Mouse (Mus musculus) heart, embryonic 10.5 days (tissue): ENCODE data around the gene Olfm2. TPM values are rescaled to one million over a fixed set of nuclear protein-coding genes. Genes with fewer than 3 reads are reported as not detected.
A peak's percentile ranks its signal among the peaks of the same experiment; 100 is the strongest.
"Not testable (repeated sequence)": the region's sequence is repeated elsewhere in the genome, so short reads cannot be mapped to it uniquely, and the experiment has no call there.

ENCODE experiments used
- DNase-seq: peaks from one replicate; pipeline ENCODE4 v3.0.0-alpha.2; 2017; ENCODE audit warnings: low spot score
- H3K27ac ChIP-seq: fragments of 300-500 bp; sonication (generic); 2 replicates; pipeline ENCODE4 v1.5.1; 2016; ENCODE audit warnings: mild to moderate bottlenecking
- H3K27me3 ChIP-seq: fragments of 300-500 bp; sonication (generic); 2 replicates; pipeline ENCODE4 v1.6.1; 2016; ENCODE audit warnings: mild to moderate bottlenecking; ENCODE audit not compliant: poor library complexity, insufficient read depth, severe bottlenecking
- H3K36me3 ChIP-seq: fragments of 300-500 bp; sonication (generic); 2 replicates; pipeline ENCODE4 v1.6.1; 2016; ENCODE audit warnings: mild to moderate bottlenecking, moderate library complexity
- H3K4me1 ChIP-seq: fragments of 300-500 bp; sonication (generic); 2 replicates; pipeline ENCODE4 v1.6.1; 2016; ENCODE audit warnings: mild to moderate bottlenecking
- H3K4me3 ChIP-seq: fragments of 300-500 bp; sonication (generic); 2 replicates; pipeline ENCODE4 v1.5.1; 2016; ENCODE audit warnings: mild to moderate bottlenecking, moderate library complexity
- H3K9me3 ChIP-seq: fragments of 300-500 bp; sonication (generic); 2 replicates; pipeline ENCODE4 v1.6.1; 2016; ENCODE audit warnings: mild to moderate bottlenecking, moderate library complexity
- WGBS: fragments of 180-500 bp; shearing (Covaris S2); methylation state at CpG from one replicate; pipeline ENCODE4 v1.1.7; 2016; 5-methylcytosine and 5-hydroxymethylcytosine counted together
- polyA plus RNA-seq: library from polyadenylated mRNA; unstranded; fragments of >200 nt; fragmentation: Nextera tagmentation; extraction: Ambion mirVana; gene quantifications from 2 replicates; pipeline ENCODE4 v1.2.1, GENCODE M21; 2016

Olfm2 gene
- polyA plus RNA-seq, 1 experiment from 2014 or later: 3.2 TPM

GRCm38 (mm10) chr9:20710471-20710870 is 35.7 kb downstream of the Olfm2 start:
- H3K36me3 ChIP-seq: no peaks in the 10 kb centered on the region
- 0 out of 2 replicates have a peak, but pooled peaks cover 5% of the 10 kb centered on the region for H3K4me1 ChIP-seq
- H3K4me3 ChIP-seq: no peak overlapping the region
- WGBS: 77% methylated on average over 3 of the region's 3 CpGs
- DNase-seq: no peak
- peaks cover 9% of the 10 kb centered on the region; the same call in 1 of the 2 replicates for H3K27me3 ChIP-seq
- no peak overlapping the region for H3K27ac ChIP-seq
- H3K9me3 ChIP-seq: no peaks in the 10 kb centered on the region

- Histone ChIP-seq H3K4me3 (no peak overlapping the region), H3K36me3 (no peaks in the 10 kb centered on the region), H3K27ac (no peak overlapping the region), H3K27me3 (no peaks in the 10 kb centered on the region), H3K4me1 (no peaks in the 10 kb centered on the region), H3K9me3 (no peaks in the 10 kb centered on the region)
- 43% methylated on average over 4 of the region's 4 CpGs for WGBS
- no peak for DNase-seq
Observed at GRCm38 (mm10) chr9:20705981-20706380, 40.2 kb downstream of the Olfm2 start.

GRCm38 (mm10) chr9:20705420-20705819 is 40.7 kb downstream of the Olfm2 start:
- H3K27me3 ChIP-seq: no peaks in the 10 kb centered on the region
- no peak overlapping the region for H3K27ac ChIP-seq
- no peaks in the 10 kb centered on the region for H3K4me1 ChIP-seq
- H3K9me3 ChIP-seq: no peaks in the 10 kb centered on the region
- H3K4me3 ChIP-seq: no peak overlapping the region
- DNase-seq: no peak
- H3K36me3 ChIP-seq: no peaks in the 10 kb centered on the region

GRCm38 (mm10) chr9:20703832-20704380 is 42.2 kb downstream of the Olfm2 start:
- H3K4me3 ChIP-seq: no peak overlapping the region
- WGBS: 63% methylated on average over 8 of the region's 8 CpGs
- DNase-seq: no peak
- no peaks in the 10 kb centered on the region for H3K36me3 ChIP-seq
- no peaks in the 10 kb centered on the region for H3K4me1 ChIP-seq
- H3K27me3 ChIP-seq: no peaks in the 10 kb centered on the region
- no peak overlapping the region for H3K27ac ChIP-seq
- no peaks in the 10 kb centered on the region for H3K9me3 ChIP-seq

- 34% methylated on average over 8 of the region's 8 CpGs for WGBS
Observed at GRCm38 (mm10) chr9:20697466-20697865, 48.7 kb downstream of the Olfm2 start.

GRCm38 (mm10) chr9:20696107-20696712 is 49.9 kb downstream of the Olfm2 start:
- 67% methylated on average over 5 of the region's 5 CpGs for WGBS
- Histone ChIP-seq H3K36me3 (no peaks in the 10 kb centered on the region), H3K27ac (no peak overlapping the region), H3K4me3 (no peak overlapping the region), H3K9me3 (no peaks in the 10 kb centered on the region), H3K4me1 (peaks cover 12% of the 10 kb centered on the region), H3K27me3 (peaks cover 50% of the 10 kb centered on the region)
- DNase-seq: no peak

More at GRCm38 (mm10) chr9:20697466-20697865, 48.7 kb downstream of the Olfm2 start:
- Histone ChIP-seq H3K4me1 (peaks cover 12% of the 10 kb centered on the region), H3K9me3 (no peaks in the 10 kb centered on the region), H3K27ac (no peak overlapping the region), H3K4me3 (0 out of 2 replicates have a peak overlapping the region, but pooled peaks have one; percentile 8), H3K36me3 (no peaks in the 10 kb centered on the region), H3K27me3 (peaks cover 47% of the 10 kb centered on the region)
- no peak for DNase-seq

GRCm38 (mm10) chr9:20694721-20695235 is 51.4 kb downstream of the Olfm2 start:
- H3K4me3 ChIP-seq: peak overlapping the region; percentile 53
- no peaks in the 10 kb centered on the region for H3K36me3 ChIP-seq
- no peaks in the 10 kb centered on the region for H3K9me3 ChIP-seq
- no peak for DNase-seq
- 5% methylated on average over 25 of the region's 25 CpGs for WGBS
- peaks cover 52% of the 10 kb centered on the region for H3K27me3 ChIP-seq
- H3K27ac ChIP-seq: no peak overlapping the region
- H3K4me1 ChIP-seq: peaks cover 19% of the 10 kb centered on the region

GRCm38 (mm10) chr9:20692863-20693262 is 53.3 kb downstream of the Olfm2 start:
- no peak for DNase-seq
- Histone ChIP-seq H3K36me3 (no peaks in the 10 kb centered on the region), H3K27ac (no peak overlapping the region), H3K4me3 (no peak overlapping the region), H3K9me3 (no peaks in the 10 kb centered on the region), H3K4me1 (peaks cover 30% of the 10 kb centered on the region), H3K27me3 (peaks cover 52% of the 10 kb centered on the region)
- 82% methylated on average over 3 of the region's 3 CpGs for WGBS

- H3K9me3 ChIP-seq, H3K4me3 ChIP-seq, H3K27ac ChIP-seq, H3K36me3 ChIP-seq, DNase-seq: not testable (repeated sequence)
- Histone ChIP-seq H3K4me1 (peaks cover 20% of the 10 kb centered on the region), H3K27me3 (peaks cover 32% of the 10 kb centered on the region)
- 83% methylated on average over 2 of the region's 2 CpGs for WGBS
Observed at GRCm38 (mm10) chr9:20690449-20690848, 55.7 kb downstream of the Olfm2 start.

- Histone ChIP-seq H3K4me1 (peaks cover 18% of the 10 kb centered on the region), H3K4me3 (no peak overlapping the region), H3K27me3 (peaks cover 27% of the 10 kb centered on the region), H3K36me3 (no peaks in the 10 kb centered on the region), H3K27ac (0 out of 2 replicates have a peak overlapping the region, but pooled peaks have one; percentile 29), H3K9me3 (no peaks in the 10 kb centered on the region)
- under 1% methylated on average over 4 of the region's 4 CpGs for WGBS
- DNase-seq: no peak
Observed at GRCm38 (mm10) chr9:20689913-20690312, 56.2 kb downstream of the Olfm2 start.

- no CpG with 5 or more reads among the region's 1 CpGs for WGBS
- Histone ChIP-seq H3K27me3 (peaks cover 24% of the 10 kb centered on the region), H3K4me3 (no peak overlapping the region), H3K4me1 (peaks cover 18% of the 10 kb centered on the region), H3K27ac (peak overlapping the region; percentile 29; the same call in 1 of the 2 replicates), H3K36me3 (no peaks in the 10 kb centered on the region), H3K9me3 (no peaks in the 10 kb centered on the region)
- DNase-seq: no peak
Observed at GRCm38 (mm10) chr9:20689403-20689802, 56.7 kb downstream of the Olfm2 start.

GRCm38 (mm10) chr9:20685081-20685861 is 60.9 kb downstream of the Olfm2 start:
- Histone ChIP-seq H3K9me3 (no peaks in the 10 kb centered on the region), H3K4me3 (no peak overlapping the region), H3K27me3 (no peaks in the 10 kb centered on the region), H3K4me1 (peaks cover 16% of the 10 kb centered on the region), H3K27ac (no peak overlapping the region), H3K36me3 (no peaks in the 10 kb centered on the region)
- 54% methylated on average over 16 of the region's 17 CpGs for WGBS
- no peak for DNase-seq

GRCm38 (mm10) chr9:20682389-20682722 is 63.8 kb downstream of the Olfm2 start:
- H3K4me3 ChIP-seq: no peak overlapping the region
- H3K9me3 ChIP-seq: no peaks in the 10 kb centered on the region
- H3K27me3 ChIP-seq: no peaks in the 10 kb centered on the region
- H3K36me3 ChIP-seq: no peaks in the 10 kb centered on the region
- DNase-seq: no peak
- H3K4me1 ChIP-seq: no peaks in the 10 kb centered on the region
- H3K27ac ChIP-seq: no peak overlapping the region
- 72% methylated on average over 2 of the region's 2 CpGs for WGBS
